Mouse (Mus musculus): ENCODE results near the gene Asb5.

- TF ChIP-seq CTCF (IDR thresholded peaks at IDR 0.05; ENCODE audit: low read depth): no peak
- TF ChIP-seq EP300 (IDR thresholded peaks at IDR 0.05; ENCODE audit: low read depth): no peak
These were observed 41.5 kb downstream of the Asb5 start for GRCm38 (mm10) chr8:54570618-54571609.

Measured in liver, postnatal 0 days (tissue).